Mouse (Mus musculus): ENCODE results near the gene Shroom2.

The Shroom2 gene

DNA sequence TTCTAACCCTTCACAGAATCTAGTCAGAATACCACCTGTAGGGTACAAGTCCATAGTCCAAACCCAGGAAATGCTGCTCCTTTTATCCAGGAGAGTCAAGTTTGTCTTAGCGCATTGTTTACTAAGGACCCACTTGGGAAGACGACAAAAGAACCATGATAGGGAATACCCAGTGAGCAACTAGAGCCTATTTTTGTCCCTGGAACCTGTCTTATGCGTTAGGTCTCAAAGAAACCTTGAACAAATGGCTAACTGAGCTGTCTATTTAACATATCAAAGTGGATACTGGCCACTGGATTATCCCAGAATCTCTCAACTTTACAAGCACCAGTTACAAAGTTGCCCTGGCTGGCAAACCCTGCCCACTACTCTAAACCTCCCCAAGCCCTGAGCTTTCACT lies 67.6 kb downstream of the Shroom2 start:
- no peak for DNase-seq

DNA sequence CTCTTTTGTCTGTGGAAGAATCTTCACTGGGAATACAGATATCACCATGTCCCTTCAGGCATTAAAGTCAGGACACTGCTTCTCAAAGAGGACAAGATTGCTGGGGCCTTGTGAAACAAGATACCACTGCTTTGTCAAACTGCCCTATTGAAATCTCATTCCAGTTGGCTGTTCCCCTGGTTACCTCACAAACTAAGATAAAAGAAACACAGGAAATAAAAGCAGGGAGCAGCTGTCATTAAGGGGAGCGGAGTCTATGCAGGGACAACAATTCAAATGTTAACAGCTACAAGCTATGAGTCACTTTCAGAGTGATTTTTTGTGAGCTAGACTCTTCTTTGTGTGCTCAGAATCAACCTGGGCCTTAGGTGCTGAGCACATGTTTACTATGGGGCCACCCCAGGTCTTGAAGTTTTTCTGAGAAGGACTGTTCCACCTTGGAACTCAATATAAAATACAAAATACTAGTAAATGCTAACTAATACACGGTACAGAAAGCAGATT lies 78.4 kb downstream of the Shroom2 start:
- DNase-seq: no peak

DNA sequence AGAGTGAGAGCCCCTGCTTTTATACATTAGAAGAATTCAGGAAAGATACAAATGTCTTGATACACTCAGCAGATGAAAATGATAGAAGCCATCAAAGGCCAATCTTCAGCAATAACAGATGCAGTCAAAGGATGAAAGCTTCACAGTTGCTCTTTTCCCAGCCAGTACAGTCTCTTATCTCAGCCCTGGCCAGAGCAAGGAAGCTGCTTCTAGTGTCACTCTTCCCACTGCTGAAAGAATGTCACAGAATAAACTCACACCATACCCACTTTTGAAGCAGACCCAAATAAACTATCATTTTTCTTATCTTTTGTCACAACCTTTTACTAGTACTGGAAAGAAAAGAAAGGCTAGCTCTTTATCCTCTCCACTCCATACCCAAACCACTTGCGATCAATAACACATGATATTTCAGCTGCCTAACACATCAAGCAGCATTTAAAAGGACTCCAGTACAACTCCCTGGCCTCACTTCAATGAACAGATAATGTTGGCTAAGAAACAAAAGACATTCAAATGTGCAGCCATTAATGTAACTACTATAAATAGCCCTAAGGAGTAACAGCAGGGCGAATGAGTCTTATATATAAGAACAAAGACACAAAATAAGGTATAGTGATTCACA lies 90.0 kb downstream of the Shroom2 start:
- no peak for DNase-seq

DNA sequence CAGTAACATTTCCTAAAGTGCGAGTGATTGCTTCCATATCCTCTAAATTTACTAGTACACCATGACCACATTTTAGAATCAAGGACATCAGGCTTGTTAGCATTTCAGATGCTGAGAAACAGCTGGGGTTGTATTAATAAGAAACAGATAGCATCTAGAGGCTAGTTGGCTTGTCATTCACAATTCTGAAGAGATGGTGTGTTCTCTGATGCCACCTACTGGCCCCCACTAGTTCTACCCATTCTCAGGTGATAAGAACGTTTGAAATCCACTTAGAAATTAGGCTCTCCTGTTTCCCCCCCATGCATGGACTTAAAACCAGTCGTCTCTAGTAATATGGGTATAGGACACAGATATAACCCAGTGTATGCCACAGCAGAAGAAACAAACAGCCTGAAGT lies 92.9 kb downstream of the Shroom2 start:
- DNase-seq: peak; percentile 13 to 42

DNA sequence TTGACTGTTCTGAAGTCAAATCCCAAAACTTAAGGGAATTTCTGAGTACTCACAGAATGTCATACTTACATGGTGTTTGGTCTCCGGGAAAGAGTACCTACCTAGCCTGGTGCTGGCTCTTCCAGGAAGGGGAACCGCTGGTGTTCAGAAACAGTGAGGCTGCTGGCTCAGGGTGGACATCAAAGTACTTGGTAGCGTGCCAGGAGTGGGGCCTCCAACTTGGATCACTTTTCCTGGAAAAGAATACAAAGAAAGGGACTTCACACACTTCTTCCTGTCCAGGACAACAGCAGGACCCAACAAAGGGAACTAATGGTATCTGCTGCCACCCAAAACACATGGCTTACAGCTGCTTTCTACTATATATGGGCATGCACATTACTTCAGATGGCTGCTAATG lies 95.8 kb downstream of the Shroom2 start:
- DNase-seq: peak in 1 of 2 experiments; percentile 15

DNA sequence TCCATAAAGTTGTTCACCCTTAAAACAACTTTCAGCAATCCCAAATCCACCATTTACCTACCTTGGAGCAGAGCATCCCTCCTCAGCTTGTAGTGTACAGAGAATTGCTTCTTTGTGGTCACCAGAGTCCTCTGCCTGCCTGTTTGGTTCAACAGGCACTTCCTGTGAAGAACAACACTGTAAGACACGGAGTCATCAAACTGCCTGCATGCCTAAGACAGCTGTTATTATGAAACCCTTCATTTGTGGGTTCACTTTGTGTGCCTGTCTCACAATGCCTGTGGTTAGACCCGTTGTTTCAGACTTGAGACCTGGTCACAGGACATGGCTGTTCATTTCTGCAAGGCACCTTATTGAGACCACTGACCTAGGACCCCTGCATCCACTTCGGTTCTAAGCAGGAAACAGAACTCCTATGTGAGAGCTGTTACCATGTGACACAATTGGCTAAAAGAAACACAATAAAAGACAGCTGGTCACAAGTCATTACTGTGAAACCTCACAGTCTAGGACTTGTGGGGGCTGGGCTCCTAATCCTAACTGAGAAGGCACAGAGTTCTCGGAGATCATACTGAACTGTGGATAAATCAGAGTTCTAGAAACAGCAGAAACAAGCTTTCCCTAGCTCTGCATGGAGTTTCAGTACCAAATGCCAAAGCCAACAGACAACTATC lies 111.8 kb downstream of the Shroom2 start:
- DNase-seq: no peak

DNA sequence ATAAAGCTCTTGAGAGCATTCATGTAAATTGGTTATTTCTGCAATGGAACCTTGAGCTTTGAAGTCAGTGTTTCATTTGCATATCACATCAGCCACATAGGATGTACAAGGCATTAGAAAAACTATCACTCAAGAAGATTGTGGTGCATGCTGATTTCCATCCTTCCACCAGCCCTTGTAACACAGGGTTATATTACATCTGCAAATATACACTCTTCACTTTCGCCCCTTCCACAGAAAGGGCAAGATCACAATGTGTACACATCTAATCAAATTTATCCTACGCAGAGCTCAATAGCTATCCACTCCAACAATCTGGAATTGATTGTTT lies 112.7 kb downstream of the Shroom2 start:
- DNase-seq: no peak

DNA sequence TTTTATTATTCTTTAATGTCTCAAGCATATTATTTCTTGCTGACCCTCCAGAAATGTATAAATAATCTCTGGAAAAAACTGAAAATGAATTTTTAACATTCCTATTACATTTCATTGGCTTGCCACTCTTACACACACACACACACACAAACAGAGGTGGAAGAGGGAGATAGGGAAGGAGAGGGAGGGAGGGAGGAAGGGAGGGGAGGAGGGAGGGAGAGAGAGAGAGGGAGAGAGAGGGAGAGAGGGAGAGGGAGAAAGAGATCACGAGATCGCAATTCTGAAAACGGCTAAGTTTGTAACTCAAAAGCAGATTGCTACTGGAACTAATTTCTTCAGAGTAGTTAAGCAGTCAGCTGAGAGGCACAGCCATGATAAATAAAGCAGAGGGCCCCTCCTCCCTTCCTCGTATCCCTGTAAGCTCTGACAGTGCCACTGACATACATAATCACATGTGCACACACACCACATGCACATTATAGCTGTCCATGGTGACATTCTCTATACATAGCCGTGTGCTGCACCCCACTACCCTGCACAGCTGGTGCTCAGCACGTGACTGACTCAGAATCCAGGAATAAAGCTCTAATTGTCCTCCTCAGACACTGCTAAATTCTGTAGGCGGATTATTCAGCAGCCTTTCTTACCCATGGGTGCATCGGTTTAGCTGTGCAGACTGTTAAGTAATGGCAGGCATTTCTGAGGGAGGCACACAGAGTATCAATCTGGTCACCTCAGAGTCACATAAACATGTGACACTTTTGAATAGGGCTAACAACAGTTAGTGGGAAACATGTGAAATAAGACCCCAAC lies 113.3 kb downstream of the Shroom2 start:
- DNase-seq: no peak

DNA sequence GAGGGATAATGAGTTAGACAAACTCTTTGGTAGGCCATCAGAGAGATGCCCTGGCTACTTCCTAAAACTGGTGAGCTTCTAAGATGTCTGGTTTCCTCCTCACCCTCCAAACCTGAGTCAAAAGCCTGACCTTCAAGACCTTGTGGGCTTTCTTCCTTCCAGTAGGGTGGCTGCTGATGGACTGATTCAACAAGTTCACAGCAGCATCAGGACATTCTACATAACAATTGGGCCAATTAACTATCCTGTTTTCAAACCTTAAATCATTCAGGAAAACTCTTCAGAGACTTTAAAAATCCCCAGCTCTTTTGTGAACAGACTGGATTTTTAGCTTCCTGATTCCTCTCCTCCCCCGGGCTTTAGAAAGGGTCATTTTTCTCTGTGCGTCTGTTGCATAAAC lies 116.6 kb downstream of the Shroom2 start:
- no peak for DNase-seq

DNA sequence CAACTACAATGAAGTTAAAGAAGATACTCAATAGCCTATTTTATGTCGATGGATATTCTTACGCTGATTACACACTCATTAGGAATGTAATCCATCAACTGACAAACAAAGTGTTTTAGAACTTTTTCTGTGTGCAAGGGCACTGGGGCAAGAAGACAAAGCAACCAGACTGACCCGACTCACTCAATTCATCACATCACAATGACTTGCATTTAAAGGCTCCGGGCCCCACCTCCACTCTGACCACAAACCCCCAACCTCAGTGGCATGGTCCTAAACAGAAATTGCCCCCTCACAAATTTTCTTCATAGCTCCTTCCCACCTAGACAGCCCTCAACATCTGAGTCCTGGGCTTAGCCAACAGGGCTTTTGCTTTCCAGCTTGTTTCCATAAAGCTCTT lies 124.4 kb downstream of the Shroom2 start:
- no peak for DNase-seq

DNA sequence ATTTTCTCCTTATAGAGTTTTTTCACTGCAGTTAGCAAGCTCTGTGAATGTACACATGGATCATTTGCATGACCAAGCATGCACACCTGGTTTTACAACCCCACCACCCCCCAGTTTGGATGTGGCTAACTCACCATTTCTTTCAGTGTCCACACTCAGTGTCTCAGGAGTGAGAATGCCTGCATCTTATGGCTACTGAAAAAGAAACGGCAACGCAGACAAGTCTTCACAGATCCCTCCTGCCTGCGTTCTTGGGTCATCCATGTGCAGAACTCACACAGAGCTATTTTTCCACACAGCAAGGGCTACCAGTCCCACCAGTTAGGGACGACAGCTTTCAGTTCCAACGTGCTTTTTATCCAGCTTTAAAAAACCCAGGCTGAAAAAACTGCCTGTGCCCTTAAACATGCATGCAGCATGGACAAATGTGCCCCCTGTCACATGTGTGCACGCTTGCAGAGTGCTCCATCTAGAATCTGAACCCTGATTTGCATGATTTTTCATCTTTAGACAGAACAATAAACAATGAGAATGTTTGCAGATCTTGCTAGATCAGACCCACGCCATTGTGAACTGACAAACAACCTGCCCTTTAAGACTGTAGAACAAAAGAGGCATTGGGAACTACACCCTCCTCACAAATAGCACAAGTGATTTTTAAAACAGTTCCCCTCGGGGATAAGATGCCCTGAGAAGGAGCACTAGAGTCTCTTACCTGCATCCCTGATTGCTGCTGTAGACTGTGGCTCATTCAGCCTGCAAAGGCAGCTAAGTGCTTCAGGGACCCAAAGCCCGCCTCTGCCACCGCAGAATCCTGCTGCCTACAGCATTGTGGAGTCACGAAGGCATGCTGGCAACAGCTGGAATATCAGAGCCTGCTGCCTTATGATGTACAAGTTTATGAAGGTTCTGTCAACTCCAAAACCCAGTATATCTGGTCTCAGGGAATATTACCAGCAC lies 125.3 kb downstream of the Shroom2 start:
- no peak for DNase-seq

DNA sequence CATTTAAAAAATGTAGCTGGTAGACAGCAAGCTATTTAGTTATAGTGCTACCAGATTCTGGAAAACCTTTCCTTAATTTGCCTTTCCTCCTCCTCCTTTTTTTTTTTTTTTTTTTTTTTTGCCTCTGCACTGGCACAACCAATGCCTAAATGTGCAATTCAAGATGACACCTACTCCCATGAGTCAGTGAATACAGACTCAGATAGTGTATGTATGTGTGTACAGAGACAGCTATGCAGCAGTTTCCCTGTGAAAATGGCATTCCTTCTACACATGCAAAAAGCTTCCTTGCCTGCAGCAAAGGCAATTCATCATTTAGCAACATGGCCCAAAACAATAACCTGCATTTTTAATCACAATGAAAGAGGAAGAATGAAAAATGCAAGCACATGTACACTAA lies 126.1 kb downstream of the Shroom2 start:
- no peak for DNase-seq

DNA sequence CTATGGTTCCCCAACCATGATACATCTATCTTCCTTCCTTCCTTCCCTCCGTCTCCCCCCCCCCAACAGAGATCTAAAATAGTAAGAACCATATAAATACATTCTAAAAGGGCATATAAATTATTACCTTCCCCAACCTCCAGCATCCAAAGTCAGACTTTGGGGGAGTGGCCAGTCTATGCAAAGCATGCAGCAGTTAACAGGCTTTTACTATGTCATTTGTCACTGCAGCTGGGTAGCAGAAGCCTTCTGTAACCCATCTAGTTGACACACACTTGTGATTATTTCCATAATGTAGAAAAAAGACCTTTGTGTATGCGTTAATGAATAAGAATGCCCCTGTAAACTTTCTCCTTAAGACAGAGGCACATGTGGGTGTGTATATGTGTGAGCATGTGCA lies 126.6 kb downstream of the Shroom2 start:
- no peak for DNase-seq

DNA sequence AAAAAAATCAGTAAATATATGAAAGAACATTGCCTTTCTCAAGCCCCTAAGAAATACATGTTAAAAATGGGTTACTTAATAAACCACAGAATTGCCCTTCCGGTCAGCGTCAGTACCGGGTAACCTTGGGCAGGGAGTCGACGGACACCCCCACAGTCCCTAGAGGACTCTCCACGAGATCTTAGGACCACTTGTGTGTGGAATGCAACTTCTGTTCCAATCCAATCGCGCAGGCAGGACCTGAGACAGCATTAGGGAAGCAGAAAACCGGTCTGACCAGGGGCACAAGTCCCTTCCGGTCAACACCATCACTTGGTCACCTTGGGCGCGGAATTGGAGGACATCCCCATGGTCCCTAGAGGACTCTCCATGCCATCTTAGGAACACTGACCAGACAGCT lies 133.9 kb downstream of the Shroom2 start:
- DNase-seq: no peak

DNA sequence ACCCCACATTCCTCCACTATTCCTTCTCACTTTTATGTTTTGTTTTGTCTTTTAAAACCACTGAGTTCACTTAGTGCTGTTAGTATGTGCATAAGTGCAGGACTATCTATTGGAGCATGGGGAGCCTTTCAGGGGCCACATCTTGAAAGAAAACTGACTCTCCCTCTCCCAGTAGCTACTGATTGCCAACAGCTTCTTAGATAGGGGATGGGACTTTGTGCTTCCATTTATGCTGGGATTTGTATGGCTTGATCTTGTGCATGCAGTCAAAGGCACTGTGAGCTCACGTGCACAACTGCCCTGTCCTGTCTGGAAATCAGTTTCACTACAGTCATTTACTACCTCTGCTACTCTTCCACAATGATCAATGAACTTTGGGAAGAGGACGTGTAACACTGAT lies 147.9 kb downstream of the Shroom2 start:
- DNase-seq: no peak

DNA sequence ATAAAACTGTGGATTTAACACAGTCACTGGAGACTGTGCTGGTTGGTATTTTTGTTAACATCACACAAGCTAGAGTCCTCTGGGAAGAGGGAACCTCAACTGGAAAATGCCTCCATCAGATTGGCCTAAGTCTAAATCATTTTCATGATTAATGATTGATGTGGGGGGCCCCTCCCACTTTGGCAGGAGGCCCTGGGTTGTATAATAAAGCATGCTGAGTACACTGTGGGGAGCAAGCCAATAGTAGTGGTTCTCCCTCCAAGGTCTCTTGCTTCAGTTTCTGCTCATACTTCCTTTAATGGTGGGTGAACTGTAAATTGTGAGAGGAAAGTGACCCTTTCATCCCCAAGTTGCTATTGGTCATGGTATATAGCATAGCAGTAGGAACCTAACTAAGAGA lies 148.3 kb downstream of the Shroom2 start:
- DNase-seq: peak; percentile 61 to 78

DNA sequence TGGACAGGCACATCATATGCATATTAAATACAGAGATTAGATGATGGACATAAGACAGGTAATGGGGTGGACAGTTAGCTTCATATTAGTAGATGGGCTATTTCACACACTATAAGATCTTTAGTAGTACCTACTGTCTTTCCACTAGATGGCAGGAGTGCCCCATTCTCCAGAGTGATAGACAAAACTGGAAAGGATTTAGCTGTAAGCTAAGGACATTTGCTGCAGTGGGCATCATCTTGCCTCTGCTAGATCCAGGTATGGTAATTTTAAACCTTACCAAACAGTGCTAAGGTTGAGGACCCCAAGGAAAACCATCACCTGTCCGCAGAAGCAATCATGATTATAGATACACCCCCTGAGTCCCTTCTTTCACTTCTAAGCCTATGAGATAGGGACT lies 150.8 kb downstream of the Shroom2 start:
- peak in 1 of 2 experiments; percentile 49 for DNase-seq

DNA sequence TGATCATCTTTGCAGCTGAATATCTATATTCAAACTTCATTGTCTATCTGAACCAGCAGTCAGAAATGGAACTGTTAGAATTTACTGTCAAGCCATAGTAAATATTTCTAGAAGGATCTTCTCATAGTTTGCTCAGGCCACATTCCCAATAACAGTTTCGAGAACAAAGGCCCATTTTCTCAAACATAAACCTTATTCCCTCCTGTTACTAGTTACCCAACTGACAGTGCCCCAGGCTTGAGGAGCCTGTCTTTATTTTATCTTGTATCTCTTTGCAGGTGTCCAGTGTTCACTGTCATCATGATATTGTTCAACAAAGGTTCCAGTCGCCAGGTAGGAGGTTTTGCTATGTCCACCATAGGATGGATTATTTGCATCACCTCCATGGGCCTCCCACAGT lies 206.2 kb downstream of the Shroom2 start, which contains the start of gene Cldn34a:
TSS of gene Cldn34a (plus strand) at position 301 of the 400 bp plus-strand sequence.
- no peak for DNase-seq

Measured in kidney, postnatal 36 days (tissue).